Mouse (Mus musculus): ENCODE data around the gene Adipor2. TPM values are rescaled to one million over a fixed set of nuclear protein-coding genes. Genes with fewer than 3 reads are reported as not detected.
"Not testable (repeated sequence)": the region's sequence is repeated elsewhere in the genome, so short reads cannot be mapped to it uniquely, and the experiment has no call there.

Adipor2 gene
- polyA plus RNA-seq, 1 experiment from 2014 or later, result 27.4 TPM

GRCm38 (mm10) chr6:119375035-119375434 lies 42.5 kb downstream of the Adipor2 start:
- WGBS, result 72% methylated on average over 5 of the region's 5 CpGs
- no peaks in the 10 kb centered on the region for H3K36me3 ChIP-seq
- H3K4me3 ChIP-seq, result no peak overlapping the region
- DNase-seq (ENCODE audit: low spot score), result no peak
- H3K9me3 ChIP-seq, result no peaks in the 10 kb centered on the region
- H3K27ac ChIP-seq, result no peak overlapping the region
- H3K27me3 ChIP-seq (ENCODE audit: insufficient read depth, poor library complexity, severe bottlenecking), result no peaks in the 10 kb centered on the region
- peaks cover 32% of the 10 kb centered on the region for H3K4me1 ChIP-seq

- Histone ChIP-seq H3K27me3 (ENCODE audit: insufficient read depth, poor library complexity, severe bottlenecking) (no peaks in the 10 kb centered on the region), H3K4me3 (no peak overlapping the region), H3K36me3 (peaks cover 10% of the 10 kb centered on the region; the same call in 1 of the 2 replicates), H3K4me1 (peaks cover 31% of the 10 kb centered on the region), H3K27ac (no peak overlapping the region), H3K9me3 (no peaks in the 10 kb centered on the region)
- no peak for DNase-seq (ENCODE audit: low spot score)
Measured at GRCm38 (mm10) chr6:119373000-119373705, 44.4 kb downstream of the Adipor2 start.

- Histone ChIP-seq H3K27ac (no peak overlapping the region), H3K9me3 (no peaks in the 10 kb centered on the region), H3K36me3 (peaks cover 14% of the 10 kb centered on the region; the same call in 1 of the 2 replicates), H3K27me3 (ENCODE audit: insufficient read depth, poor library complexity, severe bottlenecking) (no peaks in the 10 kb centered on the region), H3K4me3 (no peak overlapping the region), H3K4me1 (peaks cover 22% of the 10 kb centered on the region)
- WGBS, result 23% methylated on average over 5 of the region's 5 CpGs
- DNase-seq (ENCODE audit: low spot score), result no peak
Measured at GRCm38 (mm10) chr6:119372237-119372636, 45.3 kb downstream of the Adipor2 start.

- peaks cover 20% of the 10 kb centered on the region for H3K4me1 ChIP-seq
- H3K27ac ChIP-seq, result no peak overlapping the region
- H3K4me3 ChIP-seq, result no peak overlapping the region
- no peaks in the 10 kb centered on the region for H3K27me3 ChIP-seq (ENCODE audit: insufficient read depth, poor library complexity, severe bottlenecking)
- peaks cover 15% of the 10 kb centered on the region; the same call in 1 of the 2 replicates for H3K36me3 ChIP-seq
- H3K9me3 ChIP-seq, result no peaks in the 10 kb centered on the region
- no peak for DNase-seq (ENCODE audit: low spot score)
Measured at GRCm38 (mm10) chr6:119371624-119372023, 45.9 kb downstream of the Adipor2 start.

GRCm38 (mm10) chr6:119367382-119367781 lies 50.1 kb downstream of the Adipor2 start:
- no peaks in the 10 kb centered on the region for H3K27me3 ChIP-seq (ENCODE audit: insufficient read depth, poor library complexity, severe bottlenecking)
- 0 out of 2 replicates have a peak, but pooled peaks cover 10% of the 10 kb centered on the region for H3K4me1 ChIP-seq
- no peak for DNase-seq (ENCODE audit: low spot score)
- peaks cover 38% of the 10 kb centered on the region; the same call in 1 of the 2 replicates for H3K36me3 ChIP-seq
- H3K27ac ChIP-seq, result no peak overlapping the region
- no peaks in the 10 kb centered on the region for H3K9me3 ChIP-seq
- WGBS, result 65% methylated on average over 2 of the region's 2 CpGs
- no peak overlapping the region for H3K4me3 ChIP-seq

- H3K9me3 ChIP-seq; H3K27ac ChIP-seq; H3K4me3 ChIP-seq; DNase-seq (ENCODE audit: low spot score); H3K27me3 ChIP-seq (ENCODE audit: insufficient read depth, poor library complexity, severe bottlenecking); H3K4me1 ChIP-seq: not testable (repeated sequence)
- peaks cover 38% of the 10 kb centered on the region; the same call in 1 of the 2 replicates for H3K36me3 ChIP-seq
- WGBS, result 88% methylated on average over 4 of the region's 4 CpGs
Measured at GRCm38 (mm10) chr6:119366800-119367199, 50.7 kb downstream of the Adipor2 start.

GRCm38 (mm10) chr6:119363593-119363992 lies 53.9 kb downstream of the Adipor2 start:
- Histone ChIP-seq H3K27me3 (ENCODE audit: insufficient read depth, poor library complexity, severe bottlenecking) (no peaks in the 10 kb centered on the region), H3K27ac (no peak overlapping the region), H3K4me3 (no peak overlapping the region), H3K36me3 (peaks cover 57% of the 10 kb centered on the region), H3K9me3 (no peaks in the 10 kb centered on the region), H3K4me1 (0 out of 2 replicates have a peak, but pooled peaks cover 5% of the 10 kb centered on the region)
- no peak for DNase-seq (ENCODE audit: low spot score)
- 89% methylated on average over 5 of the region's 5 CpGs for WGBS

- Histone ChIP-seq H3K36me3 (peaks cover 70% of the 10 kb centered on the region), H3K27me3 (ENCODE audit: insufficient read depth, poor library complexity, severe bottlenecking) (no peaks in the 10 kb centered on the region), H3K9me3 (no peaks in the 10 kb centered on the region), H3K4me3 (no peak overlapping the region), H3K27ac (no peak overlapping the region), H3K4me1 (0 out of 2 replicates have a peak, but pooled peaks cover 5% of the 10 kb centered on the region)
- DNase-seq (ENCODE audit: low spot score), result no peak
- 62% methylated on average over 3 of the region's 3 CpGs for whole genome bisulfite sequencing
Measured at GRCm38 (mm10) chr6:119360925-119361702, 56.4 kb downstream of the Adipor2 start.

GRCm38 (mm10) chr6:119360250-119360649 lies 57.3 kb downstream of the Adipor2 start:
- WGBS, result 88% methylated on average over 6 of the region's 6 CpGs
- H3K27ac ChIP-seq; H3K9me3 ChIP-seq; DNase-seq (ENCODE audit: low spot score); H3K4me1 ChIP-seq; H3K4me3 ChIP-seq; H3K27me3 ChIP-seq (ENCODE audit: insufficient read depth, poor library complexity, severe bottlenecking): not testable (repeated sequence)
- H3K36me3 ChIP-seq, result peaks cover 70% of the 10 kb centered on the region

GRCm38 (mm10) chr6:119358020-119358571 lies 59.4 kb downstream of the Adipor2 start:
- 0 out of 2 replicates have a peak, but pooled peaks cover 5% of the 10 kb centered on the region for H3K4me1 ChIP-seq
- no peaks in the 10 kb centered on the region for H3K27me3 ChIP-seq (ENCODE audit: insufficient read depth, poor library complexity, severe bottlenecking)
- 92% methylated on average over 8 of the region's 8 CpGs for WGBS
- no peak overlapping the region for H3K4me3 ChIP-seq
- H3K36me3 ChIP-seq, result peaks cover 81% of the 10 kb centered on the region
- no peak overlapping the region for H3K27ac ChIP-seq
- no peaks in the 10 kb centered on the region for H3K9me3 ChIP-seq
- no peak for DNase-seq (ENCODE audit: low spot score)

- DNase-seq (ENCODE audit: low spot score), result no peak
Measured at GRCm38 (mm10) chr6:119352501-119352900, 65.0 kb downstream of the Adipor2 start.

GRCm38 (mm10) chr6:119351656-119352055 lies 65.8 kb downstream of the Adipor2 start:
- Histone ChIP-seq H3K4me1 (peaks cover 26% of the 10 kb centered on the region), H3K4me3 (no peak overlapping the region), H3K27ac (no peak overlapping the region), H3K27me3 (ENCODE audit: insufficient read depth, poor library complexity, severe bottlenecking) (0 out of 2 replicates have a peak, but pooled peaks cover 6% of the 10 kb centered on the region), H3K9me3 (no peaks in the 10 kb centered on the region), H3K36me3 (peaks cover 36% of the 10 kb centered on the region)
- WGBS, result 69% methylated on average over 8 of the region's 8 CpGs
- DNase-seq (ENCODE audit: low spot score), result no peak

More at GRCm38 (mm10) chr6:119352501-119352900, 65.0 kb downstream of the Adipor2 start:
- H3K27ac ChIP-seq, result no peak overlapping the region
- peaks cover 42% of the 10 kb centered on the region for H3K36me3 ChIP-seq
- peaks cover 26% of the 10 kb centered on the region for H3K4me1 ChIP-seq
- H3K27me3 ChIP-seq (ENCODE audit: insufficient read depth, poor library complexity, severe bottlenecking), result no peaks in the 10 kb centered on the region
- 79% methylated on average over 6 of the region's 6 CpGs for WGBS
- H3K4me3 ChIP-seq, result no peak overlapping the region
- no peaks in the 10 kb centered on the region for H3K9me3 ChIP-seq

- 0 out of 2 replicates have a peak, but pooled peaks cover 6% of the 10 kb centered on the region for H3K27me3 ChIP-seq (ENCODE audit: insufficient read depth, poor library complexity, severe bottlenecking)
- 88% methylated on average over 9 of the region's 9 CpGs for WGBS
- peaks cover 27% of the 10 kb centered on the region for H3K36me3 ChIP-seq
- H3K9me3 ChIP-seq, result no peaks in the 10 kb centered on the region
- H3K4me3 ChIP-seq, result no peak overlapping the region
- H3K4me1 ChIP-seq, result peaks cover 33% of the 10 kb centered on the region
- no peak overlapping the region for H3K27ac ChIP-seq
- no peak for DNase-seq (ENCODE audit: low spot score)
Measured at GRCm38 (mm10) chr6:119350703-119351198, 66.8 kb downstream of the Adipor2 start.

All from heart, embryonic 10.5 days (tissue).